Mouse (Mus musculus) neural tube, embryonic 13.5 days (tissue): ENCODE results near the gene Mthfsd. TPM values are rescaled to one million over a fixed set of nuclear protein-coding genes. Genes with fewer than 3 reads are reported as not detected.
A peak's percentile ranks its signal among the peaks of the same experiment; 100 is the strongest.
"Not testable (repeated sequence)": the region's sequence is repeated elsewhere in the genome, so short reads cannot be mapped to it uniquely, and the experiment has no call there.

Experiments
- ATAC-seq: fragments of 200-750 bp; cut with Nextera tagmentation; 2 replicates; pipeline ENCODE4 v1.8.0; 2017; ENCODE audit warnings: low read depth, mild to moderate bottlenecking, moderate TSS enrichment, moderate library complexity
- H3K27ac ChIP-seq: fragments of 300-500 bp; sonication (generic); replicated peaks from 2 replicates; pipeline ENCODE4 v1.5.1; 2015; ENCODE audit warnings: moderate library complexity, mild to moderate bottlenecking, inconsistent platforms
- H3K27me3 ChIP-seq: fragments of 300-500 bp; sonication (generic); 2 replicates; pipeline ENCODE4 v1.6.1; 2015; ENCODE audit warnings: mild to moderate bottlenecking, inconsistent platforms
- H3K36me3 ChIP-seq: fragments of 300-500 bp; sonication (generic); 2 replicates; pipeline ENCODE4 v1.6.1; 2015; ENCODE audit warnings: mild to moderate bottlenecking, inconsistent platforms
- H3K4me1 ChIP-seq: fragments of 300-500 bp; sonication (generic); replicated peaks from 2 replicates; pipeline ENCODE4 v1.6.1; 2015; ENCODE audit warnings: inconsistent platforms
- H3K4me2 ChIP-seq: fragments of 300-500 bp; sonication (generic); 2 replicates; pipeline ENCODE4 v1.6.1; 2015; ENCODE audit warnings: inconsistent platforms, mild to moderate bottlenecking, moderate library complexity
- H3K4me3 ChIP-seq: fragments of 300-500 bp; sonication (generic); 2 replicates; pipeline ENCODE4 v1.5.1; 2015; ENCODE audit warnings: mild to moderate bottlenecking, inconsistent platforms
- H3K9ac ChIP-seq: fragments of 300-500 bp; sonication (generic); 2 replicates; pipeline ENCODE4 v1.6.1; 2015; ENCODE audit warnings: moderate library complexity, mild to moderate bottlenecking, inconsistent platforms
- H3K9me3 ChIP-seq: fragments of 300-500 bp; sonication (generic); 2 replicates; pipeline ENCODE4 v1.6.1; 2016; ENCODE audit warnings: inconsistent platforms
- WGBS: fragments of 180-500 bp; shearing (Covaris S2); methylation state at CpG from one replicate; pipeline ENCODE4 v1.1.7; 2015; 5-methylcytosine and 5-hydroxymethylcytosine counted together
- polyA plus RNA-seq: library from polyadenylated mRNA; unstranded; fragments of >200 nt; fragmentation: Nextera tagmentation; extraction: Ambion mirVana; gene quantifications from 2 replicates; pipeline ENCODE4 v1.2.1, GENCODE M21; 2015

Gene Mthfsd
- polyA plus RNA-seq: 50.6 and 53.8 TPM in 2 replicates

- peak within 1 kb of the TSS; percentile 91 for H3K4me3 ChIP-seq
- H3K36me3 ChIP-seq: peaks cover 26% of the 10 kb centered on the region
- peaks cover 28% of the 10 kb centered on the region for H3K27me3 ChIP-seq
- H3K9ac ChIP-seq: peak within 1 kb of the TSS; percentile 93
- H3K9me3 ChIP-seq: no peaks in the 10 kb centered on the region
- peak within 1 kb of the TSS; percentile 90 for H3K27ac ChIP-seq
- H3K4me1 ChIP-seq: peaks cover 20% of the 10 kb centered on the region
- H3K4me2 ChIP-seq: peak within 1 kb of the TSS; percentile 93
- ATAC-seq: peak; percentile 95
- WGBS: 1% methylated on average over 75 of the region's 75 CpGs
These were observed at the start of gene Mthfsd for GRCm38 (mm10) chr8:121107668-121108656. TSS of gene Mthfsd (minus strand) at chr8:121108392.

- no peak for ATAC-seq
- Histone ChIP-seq H3K9ac (no peak overlapping the region), H3K4me3 (no peak overlapping the region), H3K4me2 (no peak overlapping the region), H3K4me1 (no peaks in the 10 kb centered on the region), H3K9me3 (no peaks in the 10 kb centered on the region), H3K36me3 (no peaks in the 10 kb centered on the region), H3K27me3 (peaks cover 6% of the 10 kb centered on the region; the same call in 1 of the 2 replicates), H3K27ac (no peak overlapping the region)
- WGBS: 92% methylated on average over 7 of the region's 7 CpGs
These were observed 48.8 kb upstream of the Mthfsd start for GRCm38 (mm10) chr8:121156990-121157491.

- 66% methylated on average over 12 of the region's 12 CpGs for WGBS
- H3K4me1 ChIP-seq: peaks cover 4% of the 10 kb centered on the region; the same call in 1 of the 2 replicates
- H3K9ac ChIP-seq: no peak overlapping the region
- no peak for ATAC-seq
- H3K36me3 ChIP-seq: no peaks in the 10 kb centered on the region
- H3K4me2 ChIP-seq: no peak overlapping the region
- H3K4me3 ChIP-seq: no peak overlapping the region
- no peaks in the 10 kb centered on the region for H3K9me3 ChIP-seq
- H3K27me3 ChIP-seq: 0 out of 2 replicates have a peak, but pooled peaks cover 3% of the 10 kb centered on the region
- no peak overlapping the region for H3K27ac ChIP-seq
These were observed 44.2 kb upstream of the Mthfsd start for GRCm38 (mm10) chr8:121152394-121152793.

- no peak overlapping the region for H3K27ac ChIP-seq
- peaks cover 4% of the 10 kb centered on the region; the same call in 1 of the 2 replicates for H3K4me1 ChIP-seq
- H3K9me3 ChIP-seq: no peaks in the 10 kb centered on the region
- ATAC-seq: no peak
- no peak overlapping the region for H3K9ac ChIP-seq
- H3K4me2 ChIP-seq: no peak overlapping the region
- 12% methylated on average over 8 of the region's 8 CpGs for WGBS
- no peaks in the 10 kb centered on the region for H3K36me3 ChIP-seq
- H3K4me3 ChIP-seq: no peak overlapping the region
- peaks cover 10% of the 10 kb centered on the region; the same call in 1 of the 2 replicates for H3K27me3 ChIP-seq
These were observed 40.4 kb upstream of the Mthfsd start for GRCm38 (mm10) chr8:121148573-121149083.

GRCm38 (mm10) chr8:121145457-121146134 is 37.4 kb upstream of the Mthfsd start:
- peaks cover 36% of the 10 kb centered on the region for H3K27me3 ChIP-seq
- not testable (repeated sequence) for H3K4me1 ChIP-seq, H3K36me3 ChIP-seq, H3K27ac ChIP-seq, ATAC-seq, H3K9me3 ChIP-seq, H3K4me3 ChIP-seq, H3K4me2 ChIP-seq, H3K9ac ChIP-seq
- WGBS: 78% methylated on average over 5 of the region's 6 CpGs

- H3K27me3 ChIP-seq: peaks cover 36% of the 10 kb centered on the region
- WGBS: 95% methylated on average over 6 of the region's 6 CpGs
- H3K9ac ChIP-seq: no peak overlapping the region
- H3K4me3 ChIP-seq: no peak overlapping the region
- ATAC-seq: no peak
- H3K27ac ChIP-seq: no peak overlapping the region
- no peak overlapping the region for H3K4me2 ChIP-seq
- no peaks in the 10 kb centered on the region for H3K36me3 ChIP-seq
- peaks cover 10% of the 10 kb centered on the region for H3K9me3 ChIP-seq
- H3K4me1 ChIP-seq: no peaks in the 10 kb centered on the region
These were observed 28.7 kb upstream of the Mthfsd start for GRCm38 (mm10) chr8:121136856-121137255.

GRCm38 (mm10) chr8:121134512-121134911 is 26.3 kb upstream of the Mthfsd start:
- no peak overlapping the region for H3K4me3 ChIP-seq
- ATAC-seq: no peak

GRCm38 (mm10) chr8:121134102-121134501 is 25.9 kb upstream of the Mthfsd start:
- 86% methylated on average over 10 of the region's 10 CpGs for WGBS
- Histone ChIP-seq H3K9ac (no peak overlapping the region), H3K27me3 (peaks cover 55% of the 10 kb centered on the region), H3K36me3 (no peaks in the 10 kb centered on the region), H3K4me2 (no peak overlapping the region), H3K27ac (no peak overlapping the region), H3K4me3 (no peak overlapping the region), H3K9me3 (peaks cover 10% of the 10 kb centered on the region), H3K4me1 (peaks cover under 1% of the 10 kb centered on the region; the same call in 1 of the 2 replicates)
- no peak for ATAC-seq

More at GRCm38 (mm10) chr8:121134512-121134911, 26.3 kb upstream of the Mthfsd start:
- Histone ChIP-seq H3K9me3 (peaks cover 10% of the 10 kb centered on the region), H3K27me3 (peaks cover 50% of the 10 kb centered on the region), H3K4me1 (no peaks in the 10 kb centered on the region), H3K4me2 (no peak overlapping the region), H3K27ac (no peak overlapping the region), H3K9ac (no peak overlapping the region), H3K36me3 (no peaks in the 10 kb centered on the region)
- WGBS: 88% methylated on average over 11 of the region's 11 CpGs

GRCm38 (mm10) chr8:121132961-121133513 is 24.8 kb upstream of the Mthfsd start:
- WGBS: 68% methylated on average over 5 of the region's 5 CpGs
- Histone ChIP-seq H3K4me3 (no peak overlapping the region), H3K36me3 (no peaks in the 10 kb centered on the region), H3K9me3 (peaks cover 9% of the 10 kb centered on the region), H3K27me3 (peaks cover 65% of the 10 kb centered on the region), H3K4me2 (no peak overlapping the region), H3K4me1 (peaks cover 12% of the 10 kb centered on the region), H3K9ac (no peak overlapping the region), H3K27ac (no peak overlapping the region)
- ATAC-seq: no peak

- no peak for ATAC-seq
- Histone ChIP-seq H3K4me2 (no peak overlapping the region), H3K27ac (no peak overlapping the region), H3K4me3 (no peak overlapping the region), H3K4me1 (peaks cover 21% of the 10 kb centered on the region), H3K9me3 (no peaks in the 10 kb centered on the region), H3K36me3 (no peaks in the 10 kb centered on the region), H3K9ac (no peak overlapping the region), H3K27me3 (peaks cover 87% of the 10 kb centered on the region)
- WGBS: 36% methylated on average over 5 of the region's 5 CpGs
These were observed 22.3 kb upstream of the Mthfsd start for GRCm38 (mm10) chr8:121130522-121130921.

- H3K4me2 ChIP-seq: 0 out of 2 replicates have a peak overlapping the region, but pooled peaks have one; percentile 36
- ATAC-seq: no peak
- peaks cover 91% of the 10 kb centered on the region for H3K27me3 ChIP-seq
- no peaks in the 10 kb centered on the region for H3K9me3 ChIP-seq
- WGBS: 13% methylated on average over 16 of the region's 16 CpGs
- H3K36me3 ChIP-seq: no peaks in the 10 kb centered on the region
- peaks cover 30% of the 10 kb centered on the region for H3K4me1 ChIP-seq
- no peak overlapping the region for H3K4me3 ChIP-seq
- H3K27ac ChIP-seq: no peak overlapping the region
- no peak overlapping the region for H3K9ac ChIP-seq
These were observed 21.2 kb upstream of the Mthfsd start for GRCm38 (mm10) chr8:121129265-121129940.
